Mouse (Mus musculus) liver, embryonic 14.5 days (tissue): ENCODE results near the gene Arl13b. TPM values are rescaled to one million over a fixed set of nuclear protein-coding genes. Genes with fewer than 3 reads are reported as not detected.

ENCODE experiments used
- ATAC-seq: fragments of 200-750 bp; cut with Nextera tagmentation; 2 replicates; pipeline ENCODE4 v1.8.0; 2017; ENCODE audit warnings: moderate number of reproducible peaks, mild to moderate bottlenecking, moderate library complexity; ENCODE audit not compliant: insufficient read depth
- DNase-seq, 3 experiments: peaks; one replicate each; pipeline ENCODE4 v3.0.0-alpha.2; 2012 to 2013; ENCODE audit warnings: low read depth in 3 of 3, low spot score in 3 of 3
- H3K27ac ChIP-seq: fragments of 300-500 bp; sonication (generic); 2 replicates; pipeline ENCODE4 v1.5.1; 2014; ENCODE audit warnings: moderate library complexity, mild to moderate bottlenecking, control low read depth, inconsistent platforms
- H3K27me3 ChIP-seq: fragments of 300-500 bp; sonication (generic); 2 replicates; pipeline ENCODE4 v1.6.1; 2014; ENCODE audit warnings: mild to moderate bottlenecking, low read length, moderate library complexity; ENCODE audit not compliant: control insufficient read depth, insufficient read depth
- H3K36me3 ChIP-seq: fragments of 300-500 bp; sonication (generic); replicated peaks from 2 replicates; pipeline ENCODE4 v1.6.1; 2014; ENCODE audit warnings: low read depth; ENCODE audit not compliant: control insufficient read depth, insufficient read depth
- H3K4me1 ChIP-seq, 2 experiments: fragments of 200-500 bp in 1 of 2; fragments of 300-500 bp in 1 of 2; sonication (generic) in 1 of 2; replicated peaks; 2 replicates each; pipeline ENCODE4 v1.6.1; 2012 to 2014; ENCODE audit warnings: antibody characterized with exemption in 1 of 2, inconsistent platforms in 1 of 2, low read length in 1 of 2; ENCODE audit not compliant: control insufficient read depth in 2 of 2, insufficient read depth in 2 of 2
- H3K4me2 ChIP-seq: fragments of 300-500 bp; sonication (generic); 2 replicates; pipeline ENCODE4 v1.6.1; 2014; ENCODE audit warnings: low read depth, mild to moderate bottlenecking, control low read depth, moderate library complexity
- H3K4me3 ChIP-seq, 2 experiments: fragments of 200-500 bp in 1 of 2; fragments of 300-500 bp in 1 of 2; sonication (generic) in 1 of 2; 2 replicates each; pipeline ENCODE4 v1.5.1; 2012 to 2014; ENCODE audit warnings: low read depth in 2 of 2, low read length in 2 of 2, mild to moderate bottlenecking in 2 of 2, control low read depth in 1 of 2, inconsistent platforms in 1 of 2, moderate library complexity in 1 of 2; ENCODE audit not compliant: insufficient read depth in 1 of 2
- H3K9ac ChIP-seq: fragments of 300-500 bp; sonication (generic); replicated peaks from 2 replicates; pipeline ENCODE4 v1.6.1; 2014; ENCODE audit warnings: mild to moderate bottlenecking, control low read depth, moderate library complexity
- H3K9me3 ChIP-seq: fragments of 300-500 bp; sonication (generic); 2 replicates; pipeline ENCODE4 v1.6.1; 2016; ENCODE audit warnings: low read length, mixed read lengths; ENCODE audit not compliant: control insufficient read depth
- CTCF ChIP-seq: IDR thresholded peaks from 2 replicates; pipeline ENCODE4 v1.5.1; 2016; ENCODE audit warnings: antibody characterized with exemption, low read depth, control low read depth
- EP300 ChIP-seq: IDR thresholded peaks from 2 replicates; pipeline ENCODE4 v1.6.1; 2016; ENCODE audit warnings: antibody characterized with exemption, low read depth
- WGBS: fragments of 180-500 bp; shearing (Covaris S2); extraction: QIAGEN DNeasy Blood & Tissue Kit; methylation state at CpG from one replicate; pipeline ENCODE4 v1.1.7; 2014; ENCODE audit not compliant: insufficient replicate concordance; 5-methylcytosine and 5-hydroxymethylcytosine counted together
- polyA plus RNA-seq, 2 experiments: library from polyadenylated mRNA; depleted of rRNA in 1 of 2; stranded (reverse) in 1 of 2; unstranded in 1 of 2; fragments of >200 nt; fragmentation: Nextera tagmentation in 1 of 2; extraction: Ambion mirVana in 1 of 2; gene quantifications; 2 replicates each; pipeline versions ENCODE4 v1.2.1 to v1.2.3; 2012 to 2014

The Arl13b gene
- polyA plus RNA-seq, 2 experiments: 1.9 to 4.3 TPM

DNA sequence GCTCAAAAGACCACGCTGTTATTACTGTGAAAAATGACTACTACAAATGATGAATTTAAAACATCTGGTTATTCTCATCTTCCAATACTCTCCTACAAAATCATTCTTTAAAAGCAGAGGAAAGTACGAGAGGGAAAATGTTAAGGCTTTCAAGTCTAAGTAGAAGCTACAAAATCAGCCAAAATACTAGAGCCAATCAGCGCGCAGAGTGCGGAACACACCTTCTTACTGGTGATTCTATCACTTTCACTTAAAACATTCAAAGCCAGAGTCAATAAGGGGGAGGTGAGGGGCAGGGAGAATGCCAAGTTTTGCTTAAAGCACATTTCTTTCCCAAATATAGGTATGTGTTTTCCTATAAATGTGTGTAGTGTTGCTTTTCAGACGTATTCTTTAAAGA, 1.5 kb downstream of the Arl13b start:
- DNase-seq (no peak), ATAC-seq (no peak)
- H3K27ac ChIP-seq: no peak overlapping the region
- H3K4me2 ChIP-seq: no peak overlapping the region
- no peak for TF ChIP-seq CTCF
- TF ChIP-seq EP300: no peak
- H3K27me3 ChIP-seq: no peaks in the 10 kb centered on the region
- no peak overlapping the region for H3K4me3 ChIP-seq
- H3K9me3 ChIP-seq: no peaks in the 10 kb centered on the region
- peaks cover 5 to 8% of the 10 kb centered on the region in 2 experiments; a peak in 3 of 4 replicates for H3K4me1 ChIP-seq
- H3K36me3 ChIP-seq: no peaks in the 10 kb centered on the region
- no peak overlapping the region for H3K9ac ChIP-seq
- WGBS: 78% methylated on average over 6 of the region's 6 CpGs

DNA sequence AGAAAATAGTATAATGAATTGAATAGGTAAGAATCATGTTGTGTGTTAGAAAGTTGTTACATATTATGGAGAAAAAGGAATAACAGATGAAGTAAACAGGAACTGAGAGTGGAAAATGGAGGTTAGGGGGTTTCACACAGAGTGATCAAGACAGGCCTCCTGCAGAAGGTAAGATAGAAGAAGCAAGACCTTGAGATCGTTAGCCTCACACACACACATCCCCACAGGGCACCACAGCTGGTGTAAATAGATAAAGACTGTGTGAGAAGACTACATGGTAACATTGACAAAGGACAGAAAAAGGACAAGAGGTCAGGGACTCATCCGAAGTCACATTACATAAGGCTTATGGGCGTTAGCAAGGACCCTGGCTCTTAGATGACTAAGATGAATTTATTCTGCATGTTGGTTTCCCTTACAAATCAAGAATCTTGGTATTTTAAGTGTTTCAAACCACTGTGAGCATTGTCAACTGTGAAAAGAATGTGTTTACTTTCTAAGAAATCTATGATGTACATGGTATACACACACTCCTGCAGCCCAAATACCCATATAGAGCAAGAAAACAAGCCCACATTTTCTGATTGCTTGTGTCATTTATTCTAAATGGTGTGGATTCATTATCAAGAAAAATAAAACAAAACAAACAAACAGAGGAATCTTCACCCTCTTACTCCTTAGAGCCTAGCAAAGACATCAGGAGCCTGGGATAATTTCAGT, 12.7 kb downstream of the Arl13b start:
- Histone ChIP-seq H3K9me3 (no peaks in the 10 kb centered on the region), H3K36me3 (no peaks in the 10 kb centered on the region), H3K4me2 (peak overlapping the region; percentile 19; the same call in 1 of the 2 replicates), H3K27me3 (no peaks in the 10 kb centered on the region), H3K27ac (peak overlapping the region; percentile 47), H3K9ac (no peak overlapping the region), H3K4me1 (peaks cover 12 to 16% of the 10 kb centered on the region in 2 experiments), H3K4me3 (no peak overlapping the region)
- ATAC-seq (peak; percentile 99), DNase-seq (peak; percentile 67 to 74 (median 69))
- 7% methylated on average over 3 of the region's 3 CpGs for WGBS
- TF ChIP-seq CTCF: no peak
- peak; percentile 89 for TF ChIP-seq EP300

DNA sequence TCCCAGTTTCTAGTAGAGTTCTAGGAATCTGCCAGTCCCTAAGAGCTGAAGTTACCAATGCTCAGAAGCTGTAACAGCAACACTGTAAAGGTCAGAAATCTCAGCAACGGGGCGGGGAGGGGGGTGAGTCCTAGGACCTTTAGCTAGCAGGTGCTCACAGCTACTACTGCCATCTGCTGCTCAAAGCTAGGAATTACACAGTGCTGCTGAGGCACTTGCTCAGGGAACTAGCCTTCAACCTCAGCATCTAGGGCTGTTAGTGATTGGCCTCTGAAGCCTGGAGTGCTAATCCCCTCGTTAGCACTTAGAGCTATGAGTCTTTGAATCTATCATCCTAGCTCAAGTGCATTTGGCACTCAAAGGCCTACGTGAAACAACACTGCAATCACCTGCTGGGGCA, 14.4 kb downstream of the Arl13b start:
- Histone ChIP-seq H3K4me2 (no peak overlapping the region), H3K36me3 (no peaks in the 10 kb centered on the region), H3K4me1 (peaks cover 12 to 16% of the 10 kb centered on the region in 2 experiments), H3K9me3 (no peaks in the 10 kb centered on the region), H3K9ac (no peak overlapping the region), H3K27ac (no peak overlapping the region), H3K4me3 (no peak overlapping the region), H3K27me3 (no peaks in the 10 kb centered on the region)
- 18% methylated on average over 4 of the region's 4 CpGs for WGBS
- ATAC-seq (no peak), DNase-seq (peak in 2 of 3 experiments; percentile 38 to 39)
- no peak for TF ChIP-seq EP300
- TF ChIP-seq CTCF: peak; percentile 87

DNA sequence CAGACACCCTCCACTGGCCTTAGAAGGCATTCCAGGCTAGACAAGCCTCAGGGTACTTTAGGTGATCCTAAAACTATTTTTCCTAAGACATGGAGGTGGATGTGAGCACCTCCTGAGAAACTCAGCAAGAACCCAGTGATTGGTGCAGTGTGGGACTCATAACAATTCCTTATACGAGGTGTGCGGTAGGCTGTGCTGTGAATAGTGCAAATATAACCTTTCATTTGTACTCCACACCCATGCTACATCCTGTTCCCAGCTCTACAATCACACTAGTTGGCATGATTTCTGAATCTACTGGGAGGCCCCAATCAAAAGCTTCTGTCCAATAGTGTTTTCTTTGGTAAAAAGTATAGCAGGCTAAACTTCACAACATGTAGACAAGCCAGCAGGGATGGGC, 14.8 kb downstream of the Arl13b start:
- DNase-seq: no peak
- H3K36me3 ChIP-seq: no peaks in the 10 kb centered on the region
- H3K9ac ChIP-seq: no peak overlapping the region
- H3K9me3 ChIP-seq: no peaks in the 10 kb centered on the region
- no peak overlapping the region for H3K4me2 ChIP-seq
- TF ChIP-seq EP300 (no peak), CTCF (no peak)
- H3K4me3 ChIP-seq: no peak overlapping the region
- H3K4me1 ChIP-seq: peaks cover 12 to 16% of the 10 kb centered on the region in 2 experiments
- no peak overlapping the region for H3K27ac ChIP-seq
- H3K27me3 ChIP-seq: no peaks in the 10 kb centered on the region
- ATAC-seq: no peak
- WGBS: 62% methylated on average over 2 of the region's 2 CpGs

DNA sequence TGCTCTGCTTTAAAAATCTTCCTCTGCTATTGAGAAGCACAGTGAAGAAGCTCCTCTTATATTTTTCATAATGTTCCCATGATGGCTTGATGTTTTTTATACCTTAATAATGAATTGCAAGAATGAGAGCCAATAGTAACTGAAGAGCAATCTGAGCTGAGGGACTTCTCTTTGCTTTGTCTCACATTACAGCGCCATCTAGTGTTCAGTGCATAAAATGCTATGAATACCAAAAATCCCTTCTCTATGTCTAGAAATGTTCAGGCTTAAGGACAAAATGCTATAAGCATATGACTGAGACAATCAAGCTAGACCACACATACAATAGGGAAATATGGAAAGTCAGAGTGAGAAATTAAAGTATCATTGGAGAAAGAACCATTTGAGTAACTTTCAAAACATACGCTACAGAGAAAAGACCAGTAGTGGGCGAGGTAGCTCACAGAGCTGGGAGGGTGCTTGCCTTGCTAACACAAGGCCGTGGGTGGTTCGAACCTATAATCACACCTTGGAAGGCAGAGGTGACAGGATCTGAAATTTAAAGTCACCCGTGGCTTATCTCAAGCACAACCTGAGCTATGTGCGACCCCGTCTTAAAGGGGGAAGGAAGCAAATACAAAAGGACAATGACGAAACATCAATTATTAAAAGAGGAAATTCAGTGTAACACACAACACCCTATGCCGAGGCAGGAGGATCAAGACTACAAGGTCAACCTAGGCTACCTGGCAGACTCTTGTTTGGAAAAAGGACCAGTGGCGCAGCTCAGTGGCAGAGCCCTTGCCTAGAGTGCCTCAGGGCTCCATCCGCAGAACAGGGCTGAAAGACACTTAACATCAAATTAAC, 20.5 kb downstream of the Arl13b start:
- 58% methylated on average over 12 of the region's 12 CpGs for WGBS
- Histone ChIP-seq H3K4me2 (no peak overlapping the region), H3K27me3 (no peaks in the 10 kb centered on the region), H3K36me3 (no peaks in the 10 kb centered on the region), H3K4me1 (no peaks in the 10 kb centered on the region), H3K9ac (no peak overlapping the region), H3K9me3 (no peaks in the 10 kb centered on the region), H3K27ac (no peak overlapping the region), H3K4me3 (no peak overlapping the region)
- TF ChIP-seq EP300: no peak
- peak; percentile 68 for TF ChIP-seq CTCF
- ATAC-seq (no peak), DNase-seq (peak in 2 of 3 experiments; percentile 23 to 35)
